Mouse (Mus musculus) brain, embryonic 14.5 days (tissue): ENCODE data around the gene Il10. TPM values are rescaled to one million over a fixed set of nuclear protein-coding genes. Genes with fewer than 3 reads are reported as not detected.

ENCODE experiments used
- DNase-seq: peaks from one replicate; pipeline ENCODE4 v3.0.0-alpha.2; 2011; ENCODE audit warnings: low read depth
- CTCF ChIP-seq: fragments of 200-500 bp; IDR thresholded peaks from 2 replicates; pipeline ENCODE4 v1.5.1; 2012; ENCODE audit warnings: inconsistent platforms, mild to moderate bottlenecking, moderate library complexity, borderline replicate concordance; ENCODE audit not compliant: insufficient read depth, insufficient read length; ENCODE audit errors: extremely low read depth
- POLR2A ChIP-seq: fragments of 200-500 bp; IDR thresholded peaks from 2 replicates; pipeline ENCODE4 v1.6.1; 2012; ENCODE audit warnings: mild to moderate bottlenecking, inconsistent platforms, borderline replicate concordance; ENCODE audit not compliant: poor library complexity, insufficient read depth, insufficient read length, severe bottlenecking; ENCODE audit errors: extremely low read depth
- polyA plus RNA-seq: library from polyadenylated mRNA; depleted of rRNA; stranded (reverse); fragments of >200 nt; gene quantifications from 2 replicates; pipeline ENCODE4 v1.2.3, GENCODE M21; 2012; rRNA removed

Gene Il10
- polyA plus RNA-seq = not detected in 2 replicates

DNA sequence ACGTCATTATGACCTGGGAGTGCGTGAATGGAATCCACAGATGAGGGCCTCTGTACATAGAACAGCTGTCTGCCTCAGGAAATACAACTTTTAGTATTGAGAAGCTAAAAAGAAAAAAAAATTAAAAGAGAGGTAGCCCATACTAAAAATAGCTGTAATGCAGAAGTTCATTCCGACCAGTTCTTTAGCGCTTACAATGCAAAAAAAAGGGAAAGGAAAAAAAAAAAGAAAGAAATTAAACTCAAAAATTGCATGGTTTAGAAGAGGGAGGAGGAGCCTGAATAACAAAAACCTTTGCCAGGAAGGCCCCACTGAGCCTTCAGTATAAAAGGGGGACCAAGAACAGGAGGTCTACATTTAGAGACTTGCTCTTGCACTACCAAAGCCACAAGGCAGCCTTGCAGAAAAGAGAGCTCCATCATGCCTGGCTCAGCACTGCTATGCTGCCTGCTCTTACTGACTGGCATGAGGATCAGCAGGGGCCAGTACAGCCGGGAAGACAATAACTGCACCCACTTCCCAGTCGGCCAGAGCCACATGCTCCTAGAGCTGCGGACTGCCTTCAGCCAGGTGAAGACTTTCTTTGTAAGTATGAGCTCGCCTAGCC, at the start of gene Il10:
Gene Il10 (plus strand): TSS at position 354 of the 607 bp plus-strand sequence.
- TF ChIP-seq CTCF (no peak), POLR2A (no peak)
- DNase-seq = no peak

DNA sequence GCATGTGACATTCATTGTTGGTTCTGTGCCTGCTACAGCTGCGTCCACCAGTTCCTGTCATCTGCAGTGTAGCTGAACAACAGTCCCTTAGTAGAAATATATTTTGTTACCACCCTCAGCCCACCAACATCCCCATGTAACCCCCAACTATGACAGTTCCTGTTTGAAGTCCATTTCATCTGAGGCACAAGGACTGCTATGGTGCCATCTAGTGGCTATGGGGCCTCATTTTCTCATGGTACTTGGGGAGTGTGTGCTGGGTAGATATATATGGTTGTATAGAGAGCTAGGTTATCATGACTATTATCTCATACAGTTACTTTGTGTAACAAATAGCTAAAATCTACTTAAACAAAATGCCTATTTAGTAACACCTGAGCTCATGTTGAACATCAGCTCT, 40.2 kb upstream of the Il10 start:
- peak; percentile 62 for DNase-seq
- peak; percentile 71; the same call in 1 of the 2 replicates for TF ChIP-seq CTCF
- TF ChIP-seq POLR2A = no peak

DNA sequence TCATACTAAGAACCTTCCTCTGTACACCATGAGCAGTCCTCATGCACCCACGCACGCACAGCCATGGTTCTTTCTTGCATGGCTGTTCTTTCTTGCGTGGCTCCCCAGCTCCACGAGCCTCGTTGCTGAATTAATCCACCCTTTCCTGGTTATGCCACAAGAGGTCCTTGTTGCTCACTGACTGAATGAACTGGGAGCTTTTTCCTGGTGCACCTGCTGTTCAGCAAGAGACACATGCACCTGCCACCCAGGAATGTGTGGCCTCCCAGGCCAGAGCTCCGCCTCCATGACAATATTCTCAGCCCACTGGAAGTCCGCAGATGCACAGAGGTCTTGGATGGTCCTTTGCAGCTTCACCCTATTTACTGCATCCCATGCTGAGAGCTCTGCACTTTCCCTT, 35.2 kb upstream of the Il10 start:
- peak; percentile 7 for DNase-seq
- TF ChIP-seq CTCF (no peak), POLR2A (no peak)

DNA sequence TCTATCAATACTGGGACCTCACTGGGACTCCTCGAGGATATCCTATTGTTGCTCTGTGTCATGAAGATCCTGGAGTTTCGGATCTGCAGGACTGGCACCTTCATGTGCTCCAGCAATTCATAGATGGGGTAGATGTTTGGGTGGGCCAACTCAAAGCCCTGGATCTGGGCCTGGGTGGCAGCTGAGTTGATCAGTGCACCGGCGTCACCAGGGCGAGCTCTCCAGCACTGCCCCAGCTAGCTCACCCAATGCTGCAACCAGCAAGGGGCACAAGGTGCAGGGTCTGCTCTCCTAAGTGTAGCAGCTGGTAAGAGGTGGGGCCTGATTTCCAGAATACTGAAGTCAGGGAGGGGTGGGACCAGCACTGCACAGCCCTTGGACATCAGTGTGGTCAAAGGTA, 32.6 kb upstream of the Il10 start:
- TF ChIP-seq POLR2A (no peak), CTCF (no peak)

DNA sequence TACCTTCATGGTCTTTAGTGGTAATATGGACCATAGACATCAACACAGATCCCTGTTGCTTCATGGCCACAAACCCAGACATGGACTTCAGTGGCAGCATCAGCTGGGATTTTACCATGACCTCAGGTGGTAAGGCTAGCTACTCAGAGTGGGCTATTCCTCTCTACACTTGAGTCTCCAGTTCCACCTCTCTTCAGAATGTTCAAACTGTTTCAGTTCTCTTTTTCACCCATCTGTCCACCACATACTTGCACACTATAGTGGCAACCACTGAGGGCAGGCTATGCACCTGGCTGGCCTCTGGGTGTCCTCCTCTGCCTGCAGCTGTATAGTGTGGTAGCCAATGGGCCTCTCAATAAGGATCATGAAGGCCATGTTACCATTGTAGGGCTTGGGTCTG, 32.2 kb upstream of the Il10 start:
- DNase-seq = no peak
- TF ChIP-seq CTCF (no peak), POLR2A (no peak)

More for the DNA sequence above, 32.6 kb upstream of the Il10 start:
- no peak for DNase-seq

DNA sequence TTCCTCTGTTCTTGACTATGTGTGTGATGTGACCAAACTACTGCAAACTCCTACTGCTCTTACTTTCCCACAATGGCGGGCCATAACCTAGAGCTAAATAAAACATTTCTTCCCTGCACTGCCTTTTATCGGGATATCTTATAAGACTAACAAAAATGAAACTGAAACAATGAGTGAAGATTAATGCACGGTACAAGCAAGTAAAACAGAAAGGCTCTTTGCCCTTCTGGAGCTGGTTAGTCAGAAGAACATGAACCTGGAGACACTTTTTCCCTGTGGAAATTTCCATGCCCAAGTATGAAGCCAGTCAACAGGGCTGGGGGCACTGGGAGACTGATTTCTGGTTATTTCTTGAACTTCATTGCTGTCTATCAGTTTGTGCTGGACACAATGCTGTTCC, 30.3 kb upstream of the Il10 start:
- TF ChIP-seq POLR2A (no peak), CTCF (no peak)
- no peak for DNase-seq

DNA sequence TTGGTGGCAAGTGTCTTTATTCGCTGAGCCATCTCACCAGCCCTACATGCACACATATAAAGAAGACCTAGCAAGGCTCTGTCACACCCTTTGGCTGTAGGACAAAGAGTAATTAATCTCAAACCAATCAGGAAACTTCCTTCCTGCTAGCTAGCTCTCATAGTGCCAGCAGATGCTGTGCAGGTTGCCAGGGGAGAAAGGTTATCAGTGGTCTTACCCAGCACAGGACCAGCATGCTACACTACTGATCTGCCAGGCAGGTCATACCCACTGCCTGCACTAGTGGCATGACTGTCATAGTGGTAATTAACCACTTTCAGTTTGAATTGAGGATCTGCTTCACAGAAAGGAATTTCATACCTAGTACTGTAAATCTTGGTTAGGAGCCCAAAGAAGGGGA, 29.2 kb upstream of the Il10 start:
- no peak for TF ChIP-seq POLR2A
- no peak for TF ChIP-seq CTCF
- DNase-seq = no peak

DNA sequence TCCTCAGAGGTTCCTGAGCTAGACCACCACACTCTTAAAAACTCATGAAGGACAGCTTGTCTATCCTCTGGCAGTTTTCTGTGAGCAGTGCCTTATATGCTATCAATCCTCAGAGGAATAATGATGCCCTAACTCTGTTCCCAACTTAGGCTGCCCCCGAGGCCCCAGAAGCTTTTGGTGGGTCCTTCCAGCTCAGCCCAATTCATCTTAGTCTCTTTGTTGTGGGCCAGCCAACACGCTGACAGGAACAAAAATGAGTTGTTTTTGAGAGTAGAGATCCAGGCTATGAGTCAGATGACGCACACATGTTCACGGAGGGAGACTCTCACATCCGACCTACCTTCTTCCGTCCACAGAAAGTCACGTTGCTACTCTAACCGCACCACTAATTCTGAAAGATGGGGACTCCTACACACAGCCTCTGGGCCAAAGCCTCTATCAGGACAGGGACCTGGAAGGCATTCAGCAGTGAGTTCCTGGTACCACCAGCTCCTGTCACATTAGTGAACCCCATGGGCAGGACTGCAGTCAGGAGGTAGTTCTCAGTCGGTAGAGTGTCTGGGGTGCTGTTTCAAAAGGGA, 26.0 kb upstream of the Il10 start:
- no peak for DNase-seq
- TF ChIP-seq POLR2A = no peak
- no peak for TF ChIP-seq CTCF

DNA sequence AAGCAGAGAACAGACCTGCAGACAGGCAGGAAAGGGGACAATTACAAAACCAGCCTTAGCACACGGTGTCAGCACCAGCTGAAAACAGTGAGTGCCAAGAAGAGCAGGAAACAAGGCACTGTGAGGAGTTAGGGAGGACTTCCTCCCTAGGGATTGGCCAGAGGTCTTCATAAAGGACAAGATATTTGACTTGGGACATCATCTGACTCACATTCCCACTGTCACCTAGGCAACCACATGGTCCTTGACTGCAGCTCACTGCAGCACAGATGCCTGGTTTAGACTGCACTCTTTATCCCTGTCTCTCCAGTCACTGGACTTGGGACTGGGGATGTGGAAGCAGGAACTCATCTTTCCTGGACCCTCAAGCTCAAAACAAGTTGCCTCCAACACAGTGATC, 24.1 kb upstream of the Il10 start:
- TF ChIP-seq POLR2A (no peak), CTCF (no peak)
- DNase-seq = peak; percentile 9

DNA sequence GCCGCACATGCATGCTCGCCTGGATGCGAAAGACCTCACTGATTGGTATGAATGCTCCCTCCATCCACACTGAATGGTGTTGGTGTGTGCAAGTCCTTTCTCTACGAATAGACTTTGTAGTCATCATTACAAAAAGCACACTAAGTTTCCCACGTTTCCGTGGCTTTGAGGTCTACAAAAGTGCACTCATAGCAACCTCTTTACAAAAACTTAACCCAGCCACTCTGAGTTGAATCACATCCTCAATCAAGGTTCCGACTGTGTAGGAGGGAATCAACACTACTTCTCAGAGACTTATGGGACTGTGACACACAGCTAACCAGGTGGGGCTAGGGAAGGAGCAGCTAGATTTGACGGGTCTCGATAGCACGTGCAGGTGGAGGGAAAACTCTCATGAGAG, 23.3 kb upstream of the Il10 start:
- no peak for TF ChIP-seq CTCF
- no peak for DNase-seq

DNA sequence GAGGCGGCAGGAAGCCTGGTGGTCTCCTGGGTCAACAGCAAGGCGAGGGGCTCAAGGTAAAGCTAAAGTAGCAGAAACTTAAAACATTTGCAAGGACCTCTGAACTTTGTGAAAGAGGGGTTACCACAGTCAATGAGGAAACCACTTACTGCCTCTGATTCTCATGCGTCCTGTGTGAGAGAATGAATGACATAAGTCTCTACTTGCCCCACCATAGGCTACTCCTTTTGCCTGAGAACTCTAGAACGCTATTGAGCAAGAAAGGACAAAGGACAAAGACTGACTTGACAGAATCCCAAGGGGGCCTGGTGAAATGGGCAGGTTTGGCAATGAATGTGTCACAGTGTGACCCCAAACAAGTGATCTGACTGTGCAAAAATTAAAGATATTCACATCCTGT, 22.2 kb upstream of the Il10 start:
- TF ChIP-seq POLR2A = no peak
- no peak for TF ChIP-seq CTCF
- DNase-seq = no peak

DNA sequence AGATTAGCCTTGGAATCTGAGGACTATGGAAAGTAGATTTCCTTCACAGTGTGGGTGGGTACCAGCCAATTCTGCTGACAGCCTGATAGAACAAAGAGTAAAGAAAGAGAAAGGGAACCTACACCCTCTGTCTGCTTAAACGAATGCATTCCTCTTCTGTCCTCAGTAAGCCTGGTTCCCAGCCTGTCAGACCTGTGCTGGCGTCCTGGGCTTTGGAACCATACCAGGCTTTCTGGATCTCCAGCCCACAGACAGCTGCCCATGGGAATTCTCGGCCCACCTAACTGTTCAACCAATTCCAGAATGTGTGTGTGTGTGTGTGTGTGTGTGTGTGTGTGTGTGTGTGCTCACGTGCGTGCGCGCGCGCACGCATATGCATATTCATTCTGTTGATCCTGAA, 21.3 kb upstream of the Il10 start:
- no peak for TF ChIP-seq POLR2A
- TF ChIP-seq CTCF = no peak
- no peak for DNase-seq
